31 mouse cellular contexts compared by ENCODE assay signal in the genomic region with DNA sequence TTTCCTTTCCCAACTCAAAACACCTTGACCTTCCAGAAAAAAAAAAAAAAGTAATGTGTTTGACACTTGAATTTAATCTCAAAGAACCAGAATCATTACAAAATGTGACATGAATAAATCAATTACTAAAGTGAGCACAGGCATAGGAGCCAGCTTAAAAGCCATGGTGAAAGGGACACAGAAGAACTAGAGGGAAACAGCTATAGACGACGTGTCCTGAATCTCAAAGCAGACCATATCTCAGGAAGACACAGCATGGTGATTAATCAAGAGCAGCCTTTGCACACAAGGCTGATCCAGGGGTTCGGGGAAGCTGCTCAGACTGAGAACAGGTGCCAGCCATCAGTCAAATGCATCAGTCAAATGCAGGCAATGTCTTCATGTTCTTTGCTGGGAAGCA.
DNase-seq lines count a peak whose midpoint lies in the region; ATAC-seq and TF ChIP-seq lines count a peak whose summit lies in the region.
"Had no signal": no experiment of that assay in that cellular context is flagged by ENCODE, and none has a peak within 500 bp of the region (broad histone marks: within the 10 kb centered on the region; RNA-seq: fewer than 3 reads in every experiment).

No protein-coding gene starts in this region.

- H3K4me2 ChIP-seq in hindbrain, embryonic 11.5 days (replicated peaks; ENCODE audit: low read depth, low read length) = no peak overlapping the region
- no peak overlapping the region for H3K4me2 ChIP-seq in hindbrain, postnatal 0 days (ENCODE audit: low read depth, low read length)
- no peak overlapping the region for H3K4me2 ChIP-seq in hindbrain, embryonic 16.5 days (ENCODE audit: low read length)
- H3K4me2 ChIP-seq in neural tube, embryonic 14.5 days (ENCODE audit: low read depth, low read length) = no peak overlapping the region
- no peak overlapping the region for H3K4me2 ChIP-seq in midbrain, postnatal 0 days (ENCODE audit: low read depth, low read length, poor library complexity, severe bottlenecking)
- H3K4me2 ChIP-seq: embryonic facial prominence, embryonic 13.5 days; forebrain, embryonic 13.5 days; heart, embryonic 13.5 days; intestine, embryonic 15.5 days had no signal

- TF ChIP-seq CTCF in hindbrain, postnatal 0 days (IDR thresholded peaks at IDR 0.05; ENCODE audit: low read depth) = no peak
- TF ChIP-seq CTCF in midbrain, postnatal 0 days (IDR thresholded peaks at IDR 0.05) = no peak

- no peak overlapping the region for H3K4me3 ChIP-seq in hindbrain, embryonic 11.5 days (ENCODE audit: low read depth, low read length)
- no peak overlapping the region for H3K4me3 ChIP-seq in hindbrain, postnatal 0 days (ENCODE audit: low read length)
- no peak overlapping the region for H3K4me3 ChIP-seq in hindbrain, embryonic 16.5 days (ENCODE audit: low read length)
- H3K4me3 ChIP-seq in hindbrain, embryonic 10.5 days = no peak overlapping the region
- no peak overlapping the region for H3K4me3 ChIP-seq in neural tube, embryonic 14.5 days (ENCODE audit: low read depth, low read length)
- no peak overlapping the region for H3K4me3 ChIP-seq in midbrain, postnatal 0 days (ENCODE audit: low read depth, low read length)
- H3K4me3 ChIP-seq: embryonic facial prominence, embryonic 10.5 days; embryonic facial prominence, embryonic 13.5 days; erythroblast, embryonic 14.5 days; forebrain, embryonic 13.5 days; heart, adult 2 months; heart, embryonic 10.5 days; heart, embryonic 13.5 days; intestine, embryonic 15.5 days had no signal

- no peak for ATAC-seq in hindbrain, embryonic 11.5 days (ENCODE audit: low FRiP score)
- ATAC-seq in hindbrain, postnatal 0 days = no peak
- peak; percentile 72 for ATAC-seq in hindbrain, embryonic 16.5 days
- ATAC-seq in neural tube, embryonic 14.5 days (ENCODE audit: low read depth) = peak; percentile 71; the same call in 1 of the 2 replicates
- ATAC-seq in midbrain, postnatal 0 days (ENCODE audit: low FRiP score) = no peak
- ATAC-seq: forebrain, embryonic 13.5 days; forebrain, embryonic 16.5 days; intestine, embryonic 15.5 days; Patski had no signal

- H3K9ac ChIP-seq in hindbrain, embryonic 11.5 days (ENCODE audit: low read depth, low read length) = no peak overlapping the region
- H3K9ac ChIP-seq in hindbrain, postnatal 0 days (replicated peaks; ENCODE audit: low read length) = no peak overlapping the region
- H3K9ac ChIP-seq in hindbrain, embryonic 16.5 days (ENCODE audit: low read depth, low read length) = no peak overlapping the region
- H3K9ac ChIP-seq in neural tube, embryonic 14.5 days (replicated peaks; ENCODE audit: low read depth, low read length) = no peak overlapping the region
- no peak overlapping the region for H3K9ac ChIP-seq in midbrain, postnatal 0 days (replicated peaks; ENCODE audit: low read length, poor library complexity, severe bottlenecking)
- H3K9ac ChIP-seq: embryonic facial prominence, embryonic 13.5 days; forebrain, embryonic 13.5 days; heart, embryonic 13.5 days; intestine, embryonic 15.5 days had no signal

- 56% methylated on average over 3 of the region's 3 CpGs for WGBS in hindbrain, embryonic 11.5 days
- WGBS in hindbrain, postnatal 0 days = 61% methylated on average over 3 of the region's 3 CpGs
- 55% methylated on average over 3 of the region's 3 CpGs for WGBS in hindbrain, embryonic 16.5 days
- WGBS in hindbrain, embryonic 10.5 days = 80% methylated on average over 3 of the region's 3 CpGs
- WGBS in neural tube, embryonic 14.5 days = 50% methylated on average over 3 of the region's 3 CpGs
- 54% methylated on average over 3 of the region's 3 CpGs for WGBS in midbrain, postnatal 0 days

- H3K27ac ChIP-seq in hindbrain, embryonic 11.5 days (ENCODE audit: low read depth, low read length) = no peak overlapping the region
- no peak overlapping the region for H3K27ac ChIP-seq in hindbrain, postnatal 0 days
- no peak overlapping the region for H3K27ac ChIP-seq in hindbrain, embryonic 16.5 days (ENCODE audit: low read depth, low read length)
- H3K27ac ChIP-seq in hindbrain, embryonic 10.5 days = no peak overlapping the region
- H3K27ac ChIP-seq in neural tube, embryonic 14.5 days (ENCODE audit: low read depth, low read length) = no peak overlapping the region
- no peak overlapping the region for H3K27ac ChIP-seq in midbrain, postnatal 0 days (ENCODE audit: low read depth, low read length)
- H3K27ac ChIP-seq: embryonic facial prominence, embryonic 10.5 days; embryonic facial prominence, embryonic 13.5 days; forebrain, embryonic 13.5 days; heart, adult 2 months; heart, embryonic 10.5 days; heart, embryonic 13.5 days; intestine, embryonic 15.5 days had no signal

- H3K9me3 ChIP-seq in hindbrain, embryonic 11.5 days (ENCODE audit: control insufficient read depth, low read length) = no peaks in the 10 kb centered on the region
- 0 out of 2 replicates have a peak, but pooled peaks cover 2% of the 10 kb centered on the region for H3K9me3 ChIP-seq in hindbrain, postnatal 0 days (ENCODE audit: low read length)
- H3K9me3 ChIP-seq in hindbrain, embryonic 16.5 days (ENCODE audit: control insufficient read depth, low read length) = no peaks in the 10 kb centered on the region
- H3K9me3 ChIP-seq in hindbrain, embryonic 10.5 days = no peaks in the 10 kb centered on the region
- H3K9me3 ChIP-seq in neural tube, embryonic 14.5 days (ENCODE audit: control insufficient read depth, low read length) = no peaks in the 10 kb centered on the region
- no peaks in the 10 kb centered on the region for H3K9me3 ChIP-seq in midbrain, postnatal 0 days (ENCODE audit: low read length)
- H3K9me3 ChIP-seq: embryonic facial prominence, embryonic 10.5 days; embryonic facial prominence, embryonic 13.5 days; forebrain, embryonic 13.5 days; G1E; heart, embryonic 10.5 days; heart, embryonic 13.5 days; intestine, embryonic 15.5 days had no signal

- H3K4me1 ChIP-seq in hindbrain, embryonic 11.5 days (replicated peaks; ENCODE audit: control insufficient read depth, insufficient read depth, low read length) = no peaks in the 10 kb centered on the region
- no peaks in the 10 kb centered on the region for H3K4me1 ChIP-seq in hindbrain, postnatal 0 days (ENCODE audit: insufficient read depth, low read length)
- no peaks in the 10 kb centered on the region for H3K4me1 ChIP-seq in hindbrain, embryonic 16.5 days (ENCODE audit: control insufficient read depth, insufficient read depth, low read depth, low read length)
- H3K4me1 ChIP-seq in hindbrain, embryonic 10.5 days (replicated peaks) = no peaks in the 10 kb centered on the region
- no peaks in the 10 kb centered on the region for H3K4me1 ChIP-seq in neural tube, embryonic 14.5 days (ENCODE audit: control insufficient read depth, insufficient read depth, low read length)
- H3K4me1 ChIP-seq in midbrain, postnatal 0 days (ENCODE audit: insufficient read depth, low read length) = no peaks in the 10 kb centered on the region
- H3K4me1 ChIP-seq: embryonic facial prominence, embryonic 10.5 days; embryonic facial prominence, embryonic 13.5 days; forebrain, embryonic 13.5 days; heart, embryonic 10.5 days; intestine, embryonic 15.5 days had no signal

- no peaks in the 10 kb centered on the region for H3K36me3 ChIP-seq in hindbrain, embryonic 11.5 days (ENCODE audit: control insufficient read depth, insufficient read depth, low read length)
- no peaks in the 10 kb centered on the region for H3K36me3 ChIP-seq in hindbrain, postnatal 0 days (ENCODE audit: insufficient read depth, low read length)
- no peaks in the 10 kb centered on the region for H3K36me3 ChIP-seq in hindbrain, embryonic 16.5 days (ENCODE audit: control insufficient read depth, insufficient read depth, low read length)
- no peaks in the 10 kb centered on the region for H3K36me3 ChIP-seq in hindbrain, embryonic 10.5 days
- H3K36me3 ChIP-seq in neural tube, embryonic 14.5 days (ENCODE audit: control insufficient read depth, insufficient read depth, low read length) = no peaks in the 10 kb centered on the region
- no peaks in the 10 kb centered on the region for H3K36me3 ChIP-seq in midbrain, postnatal 0 days (ENCODE audit: insufficient read depth, low read length)
- H3K36me3 ChIP-seq: embryonic facial prominence, embryonic 10.5 days; embryonic facial prominence, embryonic 13.5 days; G1E; heart, embryonic 10.5 days; heart, embryonic 13.5 days; intestine, embryonic 15.5 days had no signal

- no peaks in the 10 kb centered on the region for H3K27me3 ChIP-seq in hindbrain, embryonic 11.5 days (ENCODE audit: control insufficient read depth, insufficient read depth, low read length)
- H3K27me3 ChIP-seq in hindbrain, postnatal 0 days (ENCODE audit: insufficient read depth, low read length) = no peaks in the 10 kb centered on the region
- no peaks in the 10 kb centered on the region for H3K27me3 ChIP-seq in hindbrain, embryonic 16.5 days (replicated peaks; ENCODE audit: control insufficient read depth, insufficient read depth, low read length)
- H3K27me3 ChIP-seq in hindbrain, embryonic 10.5 days (ENCODE audit: insufficient read depth, poor library complexity, severe bottlenecking) = no peaks in the 10 kb centered on the region
- no peaks in the 10 kb centered on the region for H3K27me3 ChIP-seq in neural tube, embryonic 14.5 days (ENCODE audit: control insufficient read depth, insufficient read depth, low read length)
- no peaks in the 10 kb centered on the region for H3K27me3 ChIP-seq in midbrain, postnatal 0 days (ENCODE audit: insufficient read depth, low read length)
- H3K27me3 ChIP-seq: CH12.LX; embryonic facial prominence, embryonic 13.5 days; forebrain, embryonic 13.5 days; heart, embryonic 13.5 days; intestine, embryonic 15.5 days had no signal

- DNase-seq in hindbrain, embryonic 11.5 days (ENCODE audit: low spot score) = peak; percentile 7
- no peak for DNase-seq in hindbrain, postnatal 0 days (ENCODE audit: low spot score)
- DNase-seq in hindbrain, embryonic 10.5 days (ENCODE audit: low spot score) = no peak
- DNase-seq in neural tube, embryonic 10.5 days (ENCODE audit: extremely low spot score, low spot score) = no peak
- DNase-seq in midbrain, postnatal 0 days (ENCODE audit: low spot score) = peak; percentile 18
- no peak for DNase-seq in thymus, postnatal 36 days
- DNase-seq: adrenal gland, adult 2 months; adrenal gland, postnatal 14 days; cerebellum, adult 11-12 months; cerebellum, adult 8-10 months; cerebellum, postnatal 10 days; cerebellum, postnatal 36 days; embryo, embryonic 11 days; gastrocnemius, postnatal 10 days; gastrocnemius, postnatal 36 days; heart, adult 2 months; heart, postnatal 14 days; heart, postnatal 4 days had no signal

Comparison
In these comparisons a context has a peak if more than half of its experiments do, and no peak if none do; other contexts are left out.
1. ATAC-seq: peak in hindbrain, embryonic 16.5 days (single experiment) and neural tube, embryonic 14.5 days (single experiment); none in hindbrain, embryonic 11.5 days (single experiment), hindbrain, postnatal 0 days (single experiment) and midbrain, postnatal 0 days (single experiment).
2. DNase-seq: peak in hindbrain, embryonic 11.5 days (single experiment) and midbrain, postnatal 0 days (single experiment); none in hindbrain, postnatal 0 days (single experiment), hindbrain, embryonic 10.5 days (single experiment), neural tube, embryonic 10.5 days (single experiment) and thymus, postnatal 36 days (0 of 2).